Mouse (Mus musculus): Measurements from ENCODE around the gene Smarca2. TPM values are rescaled to one million over a fixed set of nuclear protein-coding genes. Genes with fewer than 3 reads are reported as not detected.

Smarca2 gene
- polyA plus RNA-seq, 1 experiment from 2014 or later, result 99.7 TPM

DNA sequence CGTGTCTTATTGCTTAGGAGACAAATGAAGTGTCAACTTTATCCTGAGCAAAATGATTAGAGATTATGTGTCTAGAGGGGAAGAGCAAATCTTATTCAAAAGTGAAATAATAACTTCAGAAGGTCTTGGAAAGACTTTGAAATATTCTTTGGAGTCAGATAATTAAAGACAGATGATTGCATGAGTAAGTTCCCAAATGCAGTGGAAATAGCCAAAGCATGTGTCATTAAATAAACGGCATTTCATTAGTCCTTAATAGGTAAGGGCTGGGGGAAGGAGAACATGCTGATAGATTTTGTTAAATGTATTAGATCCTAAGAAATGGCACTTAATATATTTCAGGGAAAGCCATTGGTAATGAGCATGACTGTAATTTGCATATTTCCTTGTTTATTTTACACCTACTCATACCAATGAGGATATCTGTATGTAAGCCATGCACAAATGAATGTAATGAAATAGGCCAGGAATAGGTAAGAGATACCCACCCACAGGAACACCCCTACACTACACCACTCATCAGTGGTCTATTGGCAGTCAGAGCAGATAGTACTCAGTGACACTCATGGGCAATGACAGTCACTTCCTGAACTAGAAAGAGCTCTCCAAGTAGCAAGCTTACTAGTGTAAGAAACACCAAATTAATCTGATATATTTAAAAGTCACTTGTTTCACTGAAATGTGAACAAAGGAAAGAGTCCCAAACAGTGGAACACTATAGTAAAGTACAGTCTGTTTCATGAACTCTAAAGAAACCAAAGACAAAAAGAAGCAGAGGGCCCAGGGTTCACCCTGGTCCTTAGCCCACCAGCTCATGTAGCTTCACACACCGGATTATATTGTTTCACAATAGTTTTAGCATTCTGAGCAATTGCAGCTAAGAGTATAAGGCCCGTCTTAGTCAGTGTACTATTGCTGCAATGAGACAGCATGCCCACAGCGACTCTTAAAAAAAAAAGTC is 185.8 kb downstream of the Smarca2 start:
- H3K4me1 ChIP-seq, result no peaks in the 10 kb centered on the region
- no peak overlapping the region for H3K4me3 ChIP-seq (replicated peaks)
- H3K4me2 ChIP-seq, result no peak overlapping the region
- WGBS, result 75% methylated on average over 5 of the region's 5 CpGs
- no peaks in the 10 kb centered on the region for H3K27me3 ChIP-seq (replicated peaks)
- H3K9me3 ChIP-seq (replicated peaks), result no peaks in the 10 kb centered on the region
- no peaks in the 10 kb centered on the region for H3K36me3 ChIP-seq
- no peak overlapping the region for H3K9ac ChIP-seq (replicated peaks)
- no peak overlapping the region for H3K27ac ChIP-seq (replicated peaks)
- ATAC-seq (ENCODE audit: low FRiP score), result no peak

DNA sequence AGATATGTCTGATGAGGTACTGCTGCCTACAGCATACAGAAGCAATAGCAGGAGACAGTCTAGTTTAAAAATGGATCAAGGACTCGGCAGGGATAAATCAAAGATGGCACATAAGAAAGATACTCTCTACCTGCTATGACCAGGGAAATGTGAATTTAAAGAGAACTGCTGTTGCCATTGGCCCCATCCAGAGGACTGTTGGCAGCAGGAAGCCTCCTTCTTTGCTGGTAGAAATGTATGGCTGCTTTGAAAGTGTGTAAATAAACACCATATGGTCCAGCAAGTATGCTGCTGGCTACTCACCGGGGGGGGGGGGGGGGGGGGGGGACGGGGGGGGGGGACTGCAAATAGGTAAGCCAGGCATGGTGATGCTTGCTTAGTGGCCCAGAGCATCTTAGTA is 189.5 kb downstream of the Smarca2 start:
- WGBS, result 75% methylated on average over 1 of the region's 3 CpGs
- no peaks in the 10 kb centered on the region for H3K9me3 ChIP-seq (replicated peaks)
- no peak for ATAC-seq (ENCODE audit: low FRiP score)
- no peak overlapping the region for H3K9ac ChIP-seq (replicated peaks)
- no peaks in the 10 kb centered on the region for H3K4me1 ChIP-seq
- H3K36me3 ChIP-seq, result no peaks in the 10 kb centered on the region
- no peak overlapping the region for H3K4me2 ChIP-seq
- no peak overlapping the region for H3K27ac ChIP-seq (replicated peaks)
- H3K27me3 ChIP-seq (replicated peaks), result no peaks in the 10 kb centered on the region
- no peak overlapping the region for H3K4me3 ChIP-seq (replicated peaks)

DNA sequence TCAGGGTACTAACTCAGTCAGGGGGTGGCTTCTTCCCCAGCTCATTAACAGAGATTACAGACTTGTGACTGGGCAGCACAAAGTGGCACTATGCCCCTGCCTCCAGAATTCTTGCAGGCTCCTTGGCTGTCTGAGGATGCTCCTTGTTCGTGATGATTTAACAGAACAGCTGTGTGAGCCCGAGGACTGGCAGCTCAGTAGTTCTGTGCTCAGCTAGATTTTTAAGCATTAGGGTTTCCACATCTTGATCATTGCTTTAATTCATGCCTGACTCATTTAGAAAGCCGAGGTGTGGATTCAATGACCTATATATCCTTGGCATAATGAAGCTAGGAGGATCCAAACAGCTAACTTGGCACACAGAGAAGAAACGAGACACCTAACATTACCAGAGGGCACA is 191.2 kb downstream of the Smarca2 start:
- WGBS, result 75% methylated on average over 4 of the region's 4 CpGs
- Histone ChIP-seq H3K9me3 (replicated peaks) (no peaks in the 10 kb centered on the region), H3K27ac (replicated peaks) (no peak overlapping the region), H3K9ac (replicated peaks) (no peak overlapping the region), H3K4me1 (no peaks in the 10 kb centered on the region), H3K27me3 (replicated peaks) (no peaks in the 10 kb centered on the region), H3K36me3 (no peaks in the 10 kb centered on the region), H3K4me3 (replicated peaks) (no peak overlapping the region), H3K4me2 (no peak overlapping the region)
- ATAC-seq (ENCODE audit: low FRiP score), result no peak

DNA sequence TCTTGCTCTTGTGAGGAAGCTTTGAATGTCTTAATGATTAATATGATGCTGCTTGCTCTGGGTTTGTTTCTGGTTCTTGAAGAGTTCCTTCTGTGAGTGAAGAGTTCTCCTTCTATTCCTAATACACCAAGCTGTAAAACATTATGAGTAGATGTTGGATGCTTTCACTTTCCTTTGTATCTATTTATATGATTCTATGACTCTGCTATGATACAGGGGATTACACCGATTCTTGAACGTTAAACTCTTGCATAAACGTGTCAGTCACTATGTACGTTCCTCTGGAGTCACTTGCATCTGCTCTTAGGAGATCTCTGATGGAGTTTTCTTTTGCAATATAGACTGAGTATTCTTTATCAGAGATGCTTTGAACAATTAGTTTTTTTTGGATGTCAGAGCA is 199.6 kb downstream of the Smarca2 start:
- Histone ChIP-seq H3K36me3 (no peaks in the 10 kb centered on the region), H3K4me3 (replicated peaks) (no peak overlapping the region), H3K27me3 (replicated peaks) (no peaks in the 10 kb centered on the region), H3K4me1 (no peaks in the 10 kb centered on the region), H3K27ac (replicated peaks) (no peak overlapping the region), H3K9ac (replicated peaks) (no peak overlapping the region), H3K9me3 (replicated peaks) (no peaks in the 10 kb centered on the region), H3K4me2 (no peak overlapping the region)
- ATAC-seq (ENCODE audit: low FRiP score), result no peak
- WGBS, result 93% methylated on average over 4 of the region's 4 CpGs

DNA sequence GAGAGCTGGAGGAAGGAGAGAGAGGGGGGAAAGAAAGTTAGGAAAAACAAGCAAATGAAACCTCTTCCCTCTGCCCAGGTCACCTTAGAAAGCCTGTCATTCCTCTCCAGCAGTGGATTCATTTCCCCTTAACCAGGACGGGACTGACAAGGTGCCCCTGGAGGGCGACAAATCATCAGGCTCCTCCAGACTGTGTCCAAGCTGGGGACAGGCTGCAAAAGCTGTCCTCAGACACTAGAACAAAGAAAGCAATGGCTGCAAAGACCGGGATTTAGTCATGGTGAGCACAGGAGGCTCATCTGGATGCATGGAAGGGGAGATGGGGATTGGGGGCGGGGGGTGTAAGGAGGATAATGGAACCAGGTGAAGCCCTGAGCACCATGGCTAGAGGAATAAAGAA is 209.8 kb downstream of the Smarca2 start:
- H3K9me3 ChIP-seq (replicated peaks), result 0 out of 2 replicates have a peak, but pooled peaks cover 2% of the 10 kb centered on the region
- 24% methylated on average over 4 of the region's 4 CpGs for WGBS
- ATAC-seq (ENCODE audit: low FRiP score), result no peak

DNA sequence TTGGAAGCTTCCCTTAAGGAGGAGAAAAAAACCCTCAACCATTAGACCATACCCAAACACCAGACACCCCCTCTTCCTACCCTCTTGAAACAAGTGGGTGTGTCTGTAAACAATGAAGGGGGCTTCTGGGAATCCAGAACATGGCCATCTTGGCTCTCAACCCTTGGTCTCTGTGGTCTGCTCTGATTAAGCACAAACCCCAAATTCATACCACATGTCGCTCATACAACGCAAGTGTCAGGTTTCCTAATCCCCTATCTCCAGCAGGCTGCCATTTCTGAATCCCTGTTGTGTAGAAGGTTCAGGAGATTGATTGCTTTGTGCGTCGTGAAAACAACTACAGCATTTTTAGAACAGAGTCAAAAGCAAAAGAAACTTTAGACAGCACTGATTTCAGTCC is 213.1 kb downstream of the Smarca2 start:
- no peak overlapping the region for H3K4me3 ChIP-seq (replicated peaks)
- H3K9ac ChIP-seq (replicated peaks), result no peak overlapping the region
- WGBS, result 95% methylated on average over 4 of the region's 4 CpGs
- no peaks in the 10 kb centered on the region for H3K4me1 ChIP-seq
- H3K27ac ChIP-seq (replicated peaks), result no peak overlapping the region
- no peaks in the 10 kb centered on the region for H3K36me3 ChIP-seq
- no peak for ATAC-seq (ENCODE audit: low FRiP score)
- H3K4me2 ChIP-seq, result no peak overlapping the region
- H3K9me3 ChIP-seq (replicated peaks), result 0 out of 2 replicates have a peak, but pooled peaks cover 2% of the 10 kb centered on the region
- H3K27me3 ChIP-seq (replicated peaks), result no peaks in the 10 kb centered on the region

More for the DNA sequence above, 209.8 kb downstream of the Smarca2 start:
- Histone ChIP-seq H3K4me2 (no peak overlapping the region), H3K27me3 (replicated peaks) (no peaks in the 10 kb centered on the region), H3K4me1 (no peaks in the 10 kb centered on the region), H3K9ac (replicated peaks) (no peak overlapping the region), H3K27ac (replicated peaks) (no peak overlapping the region), H3K36me3 (no peaks in the 10 kb centered on the region), H3K4me3 (replicated peaks) (no peak overlapping the region)

Measured in neural tube, embryonic 15.5 days (tissue).